26 mouse cellular contexts compared by ENCODE assay signal in genomic region chr9:101976884-101977465, GRCm38 (mm10).
A peak's percentile ranks its signal among the peaks of the same experiment; 100 is the strongest.
DNase-seq lines count a peak whose midpoint lies in the region; ATAC-seq lines count a peak whose summit lies in the region.
"Had no signal": no experiment of that assay in that cellular context is flagged by ENCODE, and none has a peak within 500 bp of the region (broad histone marks: within the 10 kb centered on the region; RNA-seq: fewer than 3 reads in every experiment).

No protein-coding gene starts in this region.

- peak overlapping the region; percentile 56; the same call in 1 of the 2 replicates for H3K27ac ChIP-seq in midbrain, embryonic 15.5 days
- no peak overlapping the region for H3K27ac ChIP-seq in midbrain, embryonic 11.5 days (ENCODE audit: low read depth, low read length)
- H3K27ac ChIP-seq: embryonic facial prominence, embryonic 15.5 days; forebrain, embryonic 10.5 days; forebrain, embryonic 15.5 days; gastrocnemius, adult 2 months; hindbrain, embryonic 14.5 days; intestine, embryonic 15.5 days had no signal

- intact Hi-C loops in left cerebral cortex, postnatal 10 days (cut with DNase I), result no loop called here

- 78% methylated on average over 4 of the region's 4 CpGs for WGBS in midbrain, embryonic 15.5 days
- WGBS in midbrain, embryonic 11.5 days, result 92% methylated on average over 4 of the region's 4 CpGs

- no peaks in the 10 kb centered on the region for H3K9me3 ChIP-seq in midbrain, embryonic 15.5 days
- no peaks in the 10 kb centered on the region for H3K9me3 ChIP-seq in midbrain, embryonic 11.5 days (ENCODE audit: control insufficient read depth, low read length)
- H3K9me3 ChIP-seq: embryonic facial prominence, embryonic 15.5 days; forebrain, embryonic 10.5 days; forebrain, embryonic 15.5 days; intestine, embryonic 15.5 days had no signal

- peak; percentile 7 to 52 for DNase-seq in frontal cortex, adult 2 months (ENCODE audit: extremely low spot score in 1 of 2, low spot score in 1 of 2)
- no peak for DNase-seq in frontal cortex, postnatal 10 days (ENCODE audit: low spot score in 2 of 2)
- peak; percentile 21 for DNase-seq in left cerebral cortex, adult 11 months (ENCODE audit: low spot score)
- no peak for DNase-seq in left cerebral cortex, postnatal 10 days (ENCODE audit: extremely low spot score in 1 of 2, low spot score in 2 of 2)
- no peak for DNase-seq in midbrain, embryonic 11.5 days (ENCODE audit: low spot score, missing footprints)
- peak; percentile 70 for DNase-seq in brain, adult 2 months (ENCODE audit: low read depth, low spot score)
- DNase-seq in adrenal gland, adult (ENCODE audit: inconsistent age in 2 of 2, low spot score in 1 of 2), result no peak
- DNase-seq: adrenal gland, adult 2 months; adrenal gland, postnatal 25 days; cerebellum, adult 2 months; cerebellum, postnatal 10 days; embryo, embryonic 11 days; gastrocnemius, adult 2 months; gastrocnemius, postnatal 25 days; heart, postnatal 10 days; heart, postnatal 4 days had no signal

- no peak overlapping the region for H3K4me2 ChIP-seq in midbrain, embryonic 15.5 days
- H3K4me2 ChIP-seq in midbrain, embryonic 11.5 days, result no peak overlapping the region
- H3K4me2 ChIP-seq: embryonic facial prominence, embryonic 15.5 days; forebrain, embryonic 15.5 days; hindbrain, embryonic 14.5 days; intestine, embryonic 15.5 days had no signal

- no peak overlapping the region for H3K4me3 ChIP-seq in midbrain, embryonic 15.5 days
- no peak overlapping the region for H3K4me3 ChIP-seq in midbrain, embryonic 11.5 days (ENCODE audit: low read depth, low read length)
- H3K4me3 ChIP-seq: embryonic facial prominence, embryonic 15.5 days; erythroblast, embryonic 14.5 days; forebrain, embryonic 10.5 days; forebrain, embryonic 15.5 days; gastrocnemius, adult 2 months; intestine, embryonic 15.5 days had no signal

- H3K4me1 ChIP-seq in midbrain, embryonic 15.5 days, result 0 out of 2 replicates have a peak, but pooled peaks cover 13% of the 10 kb centered on the region
- no peaks in the 10 kb centered on the region for H3K4me1 ChIP-seq in midbrain, embryonic 11.5 days (ENCODE audit: control insufficient read depth, insufficient read depth, low read length)
- H3K4me1 ChIP-seq: embryonic facial prominence, embryonic 15.5 days; intestine, embryonic 15.5 days had no signal

- H3K27me3 ChIP-seq in midbrain, embryonic 15.5 days (replicated peaks), result no peaks in the 10 kb centered on the region
- H3K27me3 ChIP-seq in midbrain, embryonic 11.5 days (ENCODE audit: control insufficient read depth, insufficient read depth, low read length), result no peaks in the 10 kb centered on the region
- H3K27me3 ChIP-seq: CH12.LX; embryonic facial prominence, embryonic 15.5 days; forebrain, embryonic 15.5 days; intestine, embryonic 15.5 days; Patski had no signal

- no peak for ATAC-seq in midbrain, embryonic 15.5 days (replicated peaks)
- no peak for ATAC-seq in midbrain, embryonic 11.5 days (ENCODE audit: low FRiP score)
- ATAC-seq: activated CD4-positive, CD25-positive, alpha-beta regulatory T cell, adult 4 months; forebrain, embryonic 15.5 days; intestine, embryonic 15.5 days; Patski had no signal

- H3K9ac ChIP-seq in midbrain, embryonic 15.5 days, result no peak overlapping the region
- H3K9ac ChIP-seq in midbrain, embryonic 11.5 days (ENCODE audit: low read length), result no peak overlapping the region
- H3K9ac ChIP-seq: embryonic facial prominence, embryonic 15.5 days; forebrain, embryonic 15.5 days; hindbrain, embryonic 14.5 days; intestine, embryonic 15.5 days had no signal

- no peaks in the 10 kb centered on the region for H3K36me3 ChIP-seq in midbrain, embryonic 15.5 days (replicated peaks)
- H3K36me3 ChIP-seq in midbrain, embryonic 11.5 days (ENCODE audit: control insufficient read depth, insufficient read depth, low read length), result no peaks in the 10 kb centered on the region
- H3K36me3 ChIP-seq: embryonic facial prominence, embryonic 15.5 days; forebrain, embryonic 10.5 days; forebrain, embryonic 15.5 days; intestine, embryonic 15.5 days had no signal

Comparison
In these comparisons a context has a peak if more than half of its experiments do, and no peak if none do; other contexts are left out.
1. DNase-seq: peak in frontal cortex, adult 2 months (2 of 2), left cerebral cortex, adult 11 months (single experiment) and brain, adult 2 months (single experiment); none in frontal cortex, postnatal 10 days (0 of 2), left cerebral cortex, postnatal 10 days (0 of 2), midbrain, embryonic 11.5 days (single experiment) and adrenal gland, adult (0 of 2).